Comparison of ENCODE assay signal across 19 mouse cellular contexts in the genomic region with DNA sequence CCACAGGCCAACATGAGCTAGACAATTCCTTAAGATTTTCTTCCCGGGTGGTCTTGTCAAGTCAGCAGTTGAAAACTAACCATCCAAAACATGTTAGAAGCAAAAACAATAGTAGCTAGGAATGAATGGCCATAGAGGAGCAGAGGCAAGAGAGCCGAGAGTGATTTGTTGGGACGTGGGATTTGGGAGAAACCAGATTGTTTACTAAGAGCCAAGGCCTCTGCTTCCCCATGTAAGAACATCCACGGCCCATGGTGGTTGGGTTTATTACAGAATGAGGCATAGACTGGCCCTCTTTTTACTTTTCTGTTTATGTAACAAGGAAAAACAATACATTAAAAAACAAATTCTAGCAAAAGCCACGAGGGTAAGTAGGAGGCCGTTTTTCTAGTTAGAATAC.
"Had no signal": no experiment of that assay in that cellular context is flagged by ENCODE, and none has a peak within 500 bp of the region (broad histone marks: within the 10 kb centered on the region; RNA-seq: fewer than 3 reads in every experiment).

No protein-coding gene starts in this region.

- H3K9ac ChIP-seq: lung, embryonic 14.5 days; midbrain, embryonic 12.5 days; neural tube, embryonic 13.5 days; neural tube, embryonic 15.5 days had no signal

- H3K4me3 ChIP-seq: midbrain, embryonic 10.5 days; midbrain, embryonic 12.5 days; myocyte; neural tube, embryonic 13.5 days; neural tube, embryonic 15.5 days had no signal

- H3K4me1 ChIP-seq: midbrain, embryonic 12.5 days; neural tube, embryonic 13.5 days had no signal

- H3K36me3 ChIP-seq: midbrain, embryonic 12.5 days; neural tube, embryonic 13.5 days; neural tube, embryonic 15.5 days had no signal

- ATAC-seq: midbrain, embryonic 16.5 days had no signal

- H3K27ac ChIP-seq: midbrain, embryonic 10.5 days; midbrain, embryonic 12.5 days; neural tube, embryonic 13.5 days; neural tube, embryonic 15.5 days had no signal

- H3K9me3 ChIP-seq: midbrain, embryonic 12.5 days; neural tube, embryonic 13.5 days; neural tube, embryonic 15.5 days had no signal

- H3K4me2 ChIP-seq: lung, embryonic 14.5 days; midbrain, embryonic 12.5 days; neural tube, embryonic 13.5 days; neural tube, embryonic 15.5 days had no signal

- H3K27me3 ChIP-seq: midbrain, embryonic 12.5 days; neural tube, embryonic 13.5 days; neural tube, embryonic 15.5 days had no signal

- DNase-seq: lung, adult 18-20 months; lung, embryonic 14.5 days; lung, postnatal 10 days; lung, postnatal 4 days; midbrain, embryonic 14.5 days; retina, postnatal 1 day; right cerebral cortex, adult 18-20 months; right cerebral cortex, postnatal 25 days; right cerebral cortex, postnatal 4 days; spleen, adult 18-20 months; thymus, adult 18-20 months; thymus, postnatal 14 days; thymus, postnatal 36 days had no signal
